Mouse (Mus musculus): ENCODE data around the gene Camsap2. TPM values are rescaled to one million over a fixed set of nuclear protein-coding genes. Genes with fewer than 3 reads are reported as not detected.

Gene Camsap2
- 44.4 TPM for total RNA-seq (2023)

DNA sequence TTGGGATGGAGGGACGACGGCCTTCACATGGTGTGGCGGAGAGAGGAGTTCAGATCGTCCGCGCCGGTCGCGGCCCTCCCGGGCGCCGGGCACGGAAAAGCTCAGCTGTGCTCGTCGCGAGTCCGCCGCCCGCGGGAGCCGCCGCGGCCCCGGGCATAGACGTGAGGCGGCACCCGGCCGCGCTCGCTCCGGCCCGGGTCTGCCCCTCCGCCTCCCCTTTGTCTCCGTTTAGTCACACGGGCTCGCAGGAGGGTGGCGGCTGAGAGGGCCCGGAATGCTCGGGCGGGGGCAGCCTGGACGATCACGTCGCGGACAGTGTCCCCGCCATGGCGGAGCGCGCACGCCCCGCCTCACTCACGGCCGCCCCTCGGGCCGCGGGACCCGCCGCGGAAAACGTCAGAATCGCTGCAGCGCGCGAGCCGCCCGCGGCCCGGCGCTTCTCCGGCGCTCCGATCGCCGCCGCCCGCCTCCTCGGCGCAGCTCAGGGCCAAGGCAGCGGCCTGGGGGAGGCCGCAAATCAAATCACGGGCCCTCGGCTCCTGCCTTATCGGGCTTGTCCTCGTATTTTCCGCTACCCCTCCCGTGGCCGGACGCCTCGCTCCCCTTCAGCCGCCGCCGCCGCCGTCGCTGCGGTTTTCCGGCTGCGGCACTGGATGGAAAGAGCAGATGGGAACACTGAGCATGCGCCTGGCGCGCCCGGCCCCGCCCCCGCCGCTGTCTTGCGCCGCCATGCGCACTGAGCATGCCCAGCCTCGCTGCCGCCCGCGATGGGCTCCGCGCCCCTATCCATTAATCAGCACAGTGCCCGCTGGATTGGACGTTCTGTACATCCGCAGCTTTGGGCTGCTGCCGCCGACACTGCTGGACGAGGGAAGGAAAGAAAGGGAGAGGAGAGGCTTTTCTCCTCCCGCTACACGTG is at the start of gene Camsap2:
Gene Camsap2, minus strand, starts transcription at position 651 of the 919 bp plus-strand sequence.

DNA sequence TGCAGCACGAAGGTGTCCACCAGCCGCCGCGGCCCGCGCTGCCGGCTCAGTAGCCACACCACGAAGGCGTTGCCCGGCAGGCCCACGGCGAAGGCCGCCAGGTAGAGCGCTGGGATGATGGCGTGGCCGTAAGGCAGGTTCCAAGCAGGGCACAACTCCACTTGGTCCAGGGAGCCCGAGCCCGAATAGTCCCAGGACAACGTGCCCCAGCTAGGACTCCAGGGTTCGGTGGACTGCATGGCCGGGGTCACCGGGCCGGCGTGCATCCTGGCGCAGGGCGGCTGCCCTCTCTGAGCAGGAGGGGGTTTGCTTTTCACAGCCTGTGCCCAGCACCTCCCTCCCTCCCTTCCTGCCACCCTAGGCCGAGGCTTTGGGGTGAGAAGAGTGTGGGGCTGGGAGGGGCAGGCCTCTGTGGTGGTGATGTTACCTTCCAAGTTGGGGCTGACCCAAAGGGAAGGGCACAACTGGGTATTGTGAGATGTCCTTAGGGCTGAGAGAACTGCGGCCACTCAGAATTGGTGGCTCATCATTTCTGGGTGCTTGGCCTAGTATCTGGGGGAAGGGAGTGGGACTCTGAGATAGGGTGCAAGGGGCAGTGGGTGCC is 85.2 kb downstream of the Camsap2 start, which contains the start of gene Gpr25:
Gene Gpr25, minus strand, starts transcription at position 239 of the 604 bp plus-strand sequence.

DNA sequence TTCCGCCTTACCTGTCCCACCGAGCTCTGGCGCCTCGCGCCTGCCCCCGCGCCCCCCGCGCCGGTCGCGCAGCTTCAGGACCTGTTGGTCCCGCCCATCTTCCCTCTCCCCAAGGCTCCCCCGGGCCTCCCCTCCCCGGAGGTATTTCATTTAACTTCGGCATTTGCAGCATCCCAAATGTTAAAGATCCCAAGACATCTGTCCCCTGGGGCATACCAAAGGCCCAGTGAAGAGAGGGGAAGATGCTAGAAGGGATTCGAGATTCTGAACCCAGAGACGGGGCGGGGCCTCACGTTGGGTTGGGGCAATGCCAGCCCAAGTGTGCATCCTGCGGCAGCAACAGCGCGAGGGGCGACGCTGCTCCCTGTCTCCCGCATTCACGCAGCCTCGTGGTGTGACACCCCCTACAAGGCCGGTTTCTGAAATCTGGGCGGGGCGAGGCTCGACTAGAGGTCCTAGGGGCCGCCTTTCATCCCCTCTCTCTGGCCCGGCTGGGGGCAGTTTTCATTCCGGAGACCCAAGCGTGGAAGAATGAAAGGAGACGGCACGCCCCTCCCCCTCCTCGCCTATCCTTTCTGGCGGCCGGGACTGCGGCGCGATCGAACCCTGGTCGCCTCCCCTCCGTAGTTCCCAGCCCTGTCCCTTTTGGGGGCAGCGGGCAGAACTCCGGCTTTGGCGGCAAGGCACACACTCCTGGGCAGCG is 111.9 kb downstream of the Camsap2 start, which contains the start of gene Inava:
Gene Inava, minus strand, starts transcription at position 373 of the 703 bp plus-strand sequence.

Other genes starting within 250 kb of the Camsap2 start
- gene Kif21b, start 214.7 kb downstream of the Camsap2 start, total RNA-seq (2023): 353 TPM
- not detected for gene Mroh3, start 133.3 kb downstream of the Camsap2 start, total RNA-seq (2023)
- gene Inava, start 111.8 kb downstream of the Camsap2 start, total RNA-seq (2023): not detected
- not detected for gene Gpr25, start 85.2 kb downstream of the Camsap2 start, total RNA-seq (2023)
- gene Ddx59, start 69.2 kb upstream of the Camsap2 start, total RNA-seq (2023): 13.2 TPM
- gene Kif14, start 120.2 kb upstream of the Camsap2 start, total RNA-seq (2023): 0.94 TPM

Data from CD4-positive naive resting alpha-beta T cell, adult 76 days (primary cell).